Mouse (Mus musculus): ENCODE results near the gene BC052040. TPM values are rescaled to one million over a fixed set of nuclear protein-coding genes. Genes with fewer than 3 reads are reported as not detected.

Gene BC052040
- polyA plus RNA-seq, 1 experiment, result 37.9 TPM

GRCm38 (mm10) chr2:115813721-115814120, 232.2 kb downstream of the BC052040 start:
- Histone ChIP-seq H3K27me3 (ENCODE audit: control insufficient read depth, insufficient read depth, low read length, poor library complexity, severe bottlenecking) (no peaks in the 10 kb centered on the region; the same call in 1 of the 2 replicates), H3K4me3 (ENCODE audit: low read depth, low read length) (no peak overlapping the region), H3K36me3 (ENCODE audit: control insufficient read depth, insufficient read depth, low read length, poor library complexity, severe bottlenecking) (no peaks in the 10 kb centered on the region), H3K4me1 (ENCODE audit: control insufficient read depth, insufficient read depth, low read length) (no peaks in the 10 kb centered on the region), H3K9me3 (replicated peaks; ENCODE audit: control insufficient read depth, insufficient read depth, low read length, poor library complexity, severe bottlenecking) (no peaks in the 10 kb centered on the region), H3K27ac (ENCODE audit: insufficient read depth, low read length) (no peak overlapping the region), H3K9ac (ENCODE audit: low read depth, poor library complexity, severe bottlenecking) (no peak overlapping the region)
- no peak for TF ChIP-seq POLR2A (IDR thresholded peaks at IDR 0.05; ENCODE audit: insufficient read depth, low read length)
- no peak for TF ChIP-seq CTCF (IDR thresholded peaks at IDR 0.05; ENCODE audit: low read depth, low read length)
- TF ChIP-seq EP300 (IDR thresholded peaks at IDR 0.05; ENCODE audit: insufficient read depth, low read depth, low read length), result no peak

GRCm38 (mm10) chr2:115817959-115818358, 236.4 kb downstream of the BC052040 start:
- TF ChIP-seq POLR2A (IDR thresholded peaks at IDR 0.05; ENCODE audit: insufficient read depth, low read length), result no peak
- no peak for TF ChIP-seq EP300 (IDR thresholded peaks at IDR 0.05; ENCODE audit: insufficient read depth, low read depth, low read length)
- TF ChIP-seq CTCF (IDR thresholded peaks at IDR 0.05; ENCODE audit: low read depth, low read length), result no peak
- H3K27me3 ChIP-seq (ENCODE audit: control insufficient read depth, insufficient read depth, low read length, poor library complexity, severe bottlenecking), result no peaks in the 10 kb centered on the region
- no peak overlapping the region for H3K4me3 ChIP-seq (ENCODE audit: low read depth, low read length)
- no peak overlapping the region for H3K27ac ChIP-seq (ENCODE audit: insufficient read depth, low read length)
- no peaks in the 10 kb centered on the region for H3K36me3 ChIP-seq (ENCODE audit: control insufficient read depth, insufficient read depth, low read length, poor library complexity, severe bottlenecking)
- no peaks in the 10 kb centered on the region for H3K9me3 ChIP-seq (replicated peaks; ENCODE audit: control insufficient read depth, insufficient read depth, low read length, poor library complexity, severe bottlenecking)
- no peak overlapping the region for H3K9ac ChIP-seq (ENCODE audit: low read depth, poor library complexity, severe bottlenecking)
- H3K4me1 ChIP-seq (ENCODE audit: control insufficient read depth, insufficient read depth, low read length), result no peaks in the 10 kb centered on the region

GRCm38 (mm10) chr2:115822361-115822760, 240.8 kb downstream of the BC052040 start:
- H3K9me3 ChIP-seq (replicated peaks; ENCODE audit: control insufficient read depth, insufficient read depth, low read length, poor library complexity, severe bottlenecking), result no peaks in the 10 kb centered on the region
- no peaks in the 10 kb centered on the region for H3K27me3 ChIP-seq (ENCODE audit: control insufficient read depth, insufficient read depth, low read length, poor library complexity, severe bottlenecking)
- H3K36me3 ChIP-seq (ENCODE audit: control insufficient read depth, insufficient read depth, low read length, poor library complexity, severe bottlenecking), result no peaks in the 10 kb centered on the region
- H3K4me1 ChIP-seq (ENCODE audit: control insufficient read depth, insufficient read depth, low read length), result no peaks in the 10 kb centered on the region
- no peak overlapping the region for H3K9ac ChIP-seq (ENCODE audit: low read depth, poor library complexity, severe bottlenecking)
- no peak overlapping the region for H3K27ac ChIP-seq (ENCODE audit: insufficient read depth, low read length)
- no peak for TF ChIP-seq EP300 (IDR thresholded peaks at IDR 0.05; ENCODE audit: insufficient read depth, low read depth, low read length)
- TF ChIP-seq POLR2A (IDR thresholded peaks at IDR 0.05; ENCODE audit: insufficient read depth, low read length), result no peak
- TF ChIP-seq CTCF (IDR thresholded peaks at IDR 0.05; ENCODE audit: low read depth, low read length), result no peak
- H3K4me3 ChIP-seq (ENCODE audit: low read depth, low read length), result no peak overlapping the region

Data from ES-Bruce4 (cell line).